Mouse (Mus musculus) gastrocnemius, adult 18-20 months (tissue): ENCODE data around the gene Gm28230. TPM values are rescaled to one million over a fixed set of nuclear protein-coding genes. Genes with fewer than 3 reads are reported as not detected.
A peak's percentile ranks its signal among the peaks of the same experiment; 100 is the strongest.

Experiments used
- DNase-seq: peaks from one replicate; pipeline ENCODE4 v3.0.0; 2021; ENCODE audit warnings: low spot score
- long read RNA-seq, 2 experiments: library from polyadenylated mRNA; stranded (forward); transcript quantifications; one replicate each; pipeline ENCODE4 v2.0.0; 2021
- total RNA-seq, 2 experiments: library from RNA; stranded (reverse); gene quantifications; 2 replicates each; pipeline ENCODE4 v1.2.3; 2021

The Gm28230 gene
- total RNA-seq: under 1 TPM; 0.07 to 0.19 TPM
- long read RNA-seq, experiment 1: 0 reads
- long read RNA-seq, experiment 2, partial matches to known transcripts: 0 of 1 reads
- long read RNA-seq, experiment 2, other reads (novel, unspliced or antisense): 1 of 1 reads

DNA sequence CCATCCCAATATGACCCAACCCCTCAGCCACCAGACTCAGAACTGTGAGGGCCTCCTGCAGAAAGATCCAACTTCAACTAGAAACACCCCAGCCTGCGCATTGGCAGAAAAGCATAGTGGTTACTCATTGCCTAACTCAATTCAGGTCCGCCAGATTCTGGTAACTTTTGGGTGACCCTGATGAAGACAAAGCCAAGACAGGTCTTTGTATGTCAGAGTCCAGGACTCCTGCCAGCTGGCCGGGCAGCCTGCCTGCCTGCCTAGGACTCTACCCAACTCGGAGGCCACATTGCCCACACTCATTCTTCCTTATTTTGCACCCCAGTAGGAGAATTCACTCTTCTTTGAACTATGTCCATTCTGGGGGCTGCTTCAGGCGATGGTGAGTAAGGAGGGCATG is at the start of gene Gm28230:
Gene Gm28230, plus strand, starts transcription at position 178 of the 400 bp plus-strand sequence.
- no peak for DNase-seq

DNA sequence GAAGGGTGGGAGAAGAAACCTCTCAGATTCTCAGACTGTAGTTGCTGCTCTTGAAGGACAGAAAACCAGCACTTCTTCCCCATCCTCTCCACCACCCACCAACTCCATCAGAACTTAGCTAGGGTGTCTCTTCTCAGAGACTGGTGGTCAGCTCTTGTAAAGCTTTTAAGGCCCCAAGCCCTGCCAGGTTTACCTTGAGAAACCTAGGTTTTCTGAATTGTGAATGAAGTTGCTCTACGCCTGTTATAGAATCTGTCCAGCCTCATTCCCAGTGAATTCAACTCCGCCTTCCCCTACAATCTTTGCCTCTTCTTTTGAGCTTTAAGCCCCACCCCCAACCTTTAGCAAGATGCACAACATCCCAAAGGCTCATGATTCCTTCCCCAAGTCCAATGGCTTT is 49.4 kb upstream of the Gm28230 start:
- no peak for DNase-seq

DNA sequence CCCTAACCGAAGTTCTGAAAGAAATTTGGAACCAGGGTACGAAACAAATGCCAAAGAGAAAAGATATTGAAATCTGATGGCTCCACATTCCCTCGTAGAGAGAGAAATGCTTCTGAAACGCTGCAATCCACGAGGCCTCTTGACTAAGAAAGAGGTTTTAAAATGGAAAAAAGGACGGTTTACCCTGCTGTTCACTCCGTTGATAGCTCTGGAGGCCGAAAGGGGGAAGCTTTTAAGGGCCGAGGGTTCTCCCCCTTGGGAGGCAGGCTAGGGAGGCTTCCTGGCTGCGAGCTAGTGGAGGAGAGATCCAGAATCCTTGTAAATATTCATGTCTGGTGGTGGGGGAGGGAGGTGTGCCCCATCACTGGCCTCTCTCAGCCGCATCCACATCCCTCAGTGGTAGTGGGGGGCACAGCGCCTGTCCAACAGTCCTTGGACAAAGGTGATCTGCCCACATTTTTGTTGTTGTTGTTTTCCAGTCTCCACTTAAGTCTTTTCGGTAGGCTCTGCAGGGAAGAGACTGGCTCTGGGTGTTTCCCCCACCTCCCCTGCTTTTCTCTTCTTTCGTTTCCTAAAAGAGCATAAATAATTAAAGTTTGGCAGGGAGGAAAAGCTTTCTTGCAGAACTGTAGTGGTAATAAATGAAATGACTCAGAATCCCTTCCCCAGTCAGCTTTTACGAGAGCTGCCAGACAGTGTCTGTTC is 47.5 kb upstream of the Gm28230 start, which contains the start of gene Hoxd11:
Gene Hoxd11, plus strand, starts transcription at position 667 of the 705 bp plus-strand sequence.
- DNase-seq: no peak

DNA sequence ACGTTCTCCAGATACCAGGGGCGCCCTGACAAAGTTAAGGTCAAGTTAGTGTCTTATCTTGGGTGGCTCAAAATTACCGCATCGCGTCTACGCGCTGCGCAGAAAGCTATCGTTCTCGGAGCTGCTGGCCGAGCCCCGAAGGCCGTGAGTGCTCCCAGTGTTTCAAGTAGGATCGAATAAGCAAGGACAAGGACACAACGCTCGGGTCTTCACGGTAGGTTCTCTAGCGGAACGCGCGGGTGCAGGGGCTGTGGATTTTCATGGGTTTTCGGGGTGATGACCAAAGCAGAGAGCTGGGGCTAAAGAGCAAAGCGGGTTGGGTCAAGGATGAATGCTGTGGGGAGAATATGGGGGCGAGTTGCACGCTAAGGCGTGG is 46.9 kb upstream of the Gm28230 start:
- DNase-seq: no peak

DNA sequence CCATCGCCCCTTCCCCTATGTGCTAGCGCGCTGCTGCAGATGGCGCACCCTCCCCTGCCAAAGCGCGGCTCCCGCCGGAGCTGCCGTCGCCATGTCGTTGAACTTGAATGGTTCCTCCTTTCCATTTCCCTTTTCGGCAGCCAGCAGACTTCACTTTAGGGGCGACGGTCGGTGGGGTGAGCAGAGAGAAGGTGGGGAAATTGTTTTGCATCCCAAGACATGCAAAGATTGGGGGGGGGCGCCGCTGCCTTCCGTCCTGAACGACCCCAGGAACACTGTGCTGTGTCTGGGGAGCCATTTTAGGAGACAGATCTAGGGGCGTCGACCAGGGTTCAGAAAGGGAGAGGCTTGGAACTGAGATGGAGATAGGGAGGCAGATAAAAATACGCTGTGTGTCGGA is 46.5 kb upstream of the Gm28230 start:
- DNase-seq: no peak

DNA sequence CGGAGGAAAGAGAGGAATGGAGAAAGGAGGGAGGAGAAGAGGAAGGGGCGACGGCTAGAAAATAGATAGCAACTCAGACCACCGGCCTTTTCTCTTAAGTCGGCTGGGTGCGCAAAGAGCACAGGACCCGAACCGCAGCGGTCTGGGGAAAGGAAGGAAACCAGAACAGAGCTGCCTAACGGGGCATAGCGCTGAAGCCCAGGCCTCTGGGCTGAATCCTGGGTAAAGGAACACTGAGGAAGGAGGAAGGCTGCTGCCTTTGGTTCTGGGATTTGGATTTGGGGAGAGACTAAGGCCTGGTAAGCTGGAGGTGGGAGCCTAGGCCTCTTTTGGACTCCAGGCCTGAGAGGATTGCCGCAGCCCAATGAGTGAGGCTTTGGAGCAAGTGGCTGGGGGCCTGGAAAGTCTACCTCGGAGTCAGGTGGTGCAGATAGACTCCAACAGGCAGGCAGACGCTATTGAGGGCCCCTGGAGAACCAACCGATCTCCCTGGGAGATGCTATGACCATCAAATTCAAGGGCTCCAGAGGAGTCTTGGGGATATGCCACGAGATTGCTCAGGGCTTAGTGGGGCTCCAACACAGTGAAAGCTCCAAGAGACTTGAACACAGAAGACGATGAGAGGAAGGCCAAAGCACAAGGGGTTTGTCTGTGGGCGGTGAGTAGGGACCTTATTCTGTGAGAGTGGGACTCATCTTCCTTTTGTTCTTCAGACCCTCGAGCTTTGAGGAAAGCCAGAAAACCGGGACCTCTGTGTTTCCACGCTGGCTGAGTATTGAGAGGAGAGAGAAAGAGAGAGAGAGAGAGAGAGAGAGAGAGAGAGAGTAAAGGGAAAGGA is 45.7 kb upstream of the Gm28230 start:
- no peak for DNase-seq

DNA sequence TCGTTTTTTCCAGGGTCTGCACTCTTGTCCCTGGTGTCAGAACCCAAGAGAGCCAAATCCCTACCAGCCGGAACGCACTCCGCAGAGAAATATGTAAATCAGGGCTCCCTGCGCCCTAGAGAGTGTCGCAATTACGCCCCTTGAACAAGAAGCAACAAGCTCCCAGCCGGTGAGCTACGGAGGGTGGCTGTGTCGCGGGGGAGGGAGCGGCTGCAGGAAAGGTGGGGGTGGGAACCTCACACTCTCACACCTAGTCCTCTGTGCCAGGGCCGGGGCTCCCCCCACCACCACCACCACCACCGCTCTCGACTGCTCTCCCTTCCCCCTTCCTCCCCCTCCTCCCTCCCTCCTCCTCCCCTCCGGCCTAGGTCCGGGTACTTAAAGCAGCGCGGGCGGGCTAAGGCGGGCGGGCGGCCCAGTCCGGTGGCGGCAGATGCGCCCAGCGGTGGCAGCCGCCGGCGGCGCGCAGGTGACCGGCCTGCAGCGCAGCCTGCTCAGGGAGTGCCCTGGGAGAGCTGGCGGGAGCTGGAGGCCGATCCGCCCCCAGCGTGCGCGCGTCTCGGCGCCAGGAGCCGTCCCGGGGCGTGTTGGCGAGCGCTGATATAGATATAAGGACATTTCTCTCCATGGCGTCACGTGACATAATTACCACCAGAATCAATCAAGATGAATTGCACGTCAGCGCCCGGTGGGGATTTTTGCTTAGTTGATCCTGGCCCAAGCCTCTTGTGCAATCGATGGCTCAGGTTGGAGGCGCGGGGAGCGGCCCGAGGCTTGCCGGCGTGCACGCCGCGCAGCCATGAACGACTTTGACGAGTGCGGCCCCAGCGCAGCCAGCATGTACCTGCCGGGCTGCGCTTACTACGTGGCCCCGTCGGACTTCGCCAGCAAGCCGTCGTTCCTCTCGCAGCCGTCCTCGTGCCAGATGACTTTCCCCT is 44.7 kb upstream of the Gm28230 start:
- DNase-seq: no peak

DNA sequence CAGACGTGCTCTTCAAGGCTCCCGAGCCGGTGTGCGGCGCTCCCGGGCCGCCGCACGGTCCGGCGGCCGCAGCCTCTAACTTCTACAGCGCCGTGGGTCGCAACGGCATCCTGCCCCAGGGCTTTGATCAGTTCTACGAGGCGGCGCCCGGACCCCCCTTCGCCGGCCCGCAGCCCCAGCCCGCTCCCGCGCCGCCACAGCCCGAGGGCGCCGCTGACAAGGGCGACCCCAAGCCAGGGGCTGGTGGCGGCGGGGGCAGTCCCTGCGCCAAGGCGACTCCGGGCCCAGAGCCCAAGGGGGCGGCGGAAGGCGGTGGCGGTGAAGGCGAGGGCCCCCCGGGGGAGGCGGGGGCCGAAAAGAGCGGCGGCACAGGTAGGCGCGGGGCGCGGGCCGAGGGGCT is 43.7 kb upstream of the Gm28230 start:
- no peak for DNase-seq

DNA sequence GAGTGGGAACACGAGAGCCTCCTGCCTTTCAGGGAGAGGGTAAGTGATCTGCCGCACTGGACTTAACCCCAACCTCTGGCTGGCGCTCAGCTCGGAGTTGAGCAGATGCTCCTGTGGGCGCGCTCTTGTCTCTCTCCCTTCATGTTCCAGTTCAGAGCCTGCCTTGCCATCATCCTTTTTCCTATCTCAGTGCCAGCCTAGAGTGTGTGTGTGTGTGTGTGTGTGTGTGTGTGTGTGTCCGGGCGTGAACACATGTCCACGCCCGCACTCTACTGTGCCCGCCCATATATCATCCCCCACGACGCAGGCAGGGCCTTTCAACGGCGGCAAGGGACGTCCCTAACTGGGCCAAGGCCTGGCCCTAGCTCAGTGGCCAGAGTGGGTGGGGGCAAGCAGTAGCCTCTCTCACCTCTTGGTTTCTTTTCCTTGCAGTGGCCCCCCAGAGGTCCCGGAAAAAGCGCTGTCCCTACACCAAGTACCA is 43.0 kb upstream of the Gm28230 start:
- DNase-seq: no peak

DNA sequence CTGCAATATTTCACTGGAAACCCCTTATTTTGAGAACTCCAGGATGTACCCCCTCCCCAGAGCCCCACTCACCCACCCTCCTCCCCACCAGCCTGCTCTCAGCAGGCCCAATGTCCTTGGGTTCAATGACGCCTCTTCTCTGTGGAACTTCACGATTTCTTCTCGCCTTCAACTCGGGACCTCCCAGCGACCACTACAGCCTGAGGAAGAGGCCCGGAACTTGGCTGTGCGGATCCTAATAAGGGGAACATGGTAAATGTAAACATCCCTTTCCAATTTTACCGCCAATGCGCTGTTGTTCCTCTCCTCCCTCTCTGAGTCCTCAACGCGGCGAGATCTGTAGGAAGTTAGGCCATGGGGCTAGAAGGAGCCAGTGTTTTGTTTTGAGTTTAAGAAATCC is 42.4 kb upstream of the Gm28230 start:
- no peak for DNase-seq

DNA sequence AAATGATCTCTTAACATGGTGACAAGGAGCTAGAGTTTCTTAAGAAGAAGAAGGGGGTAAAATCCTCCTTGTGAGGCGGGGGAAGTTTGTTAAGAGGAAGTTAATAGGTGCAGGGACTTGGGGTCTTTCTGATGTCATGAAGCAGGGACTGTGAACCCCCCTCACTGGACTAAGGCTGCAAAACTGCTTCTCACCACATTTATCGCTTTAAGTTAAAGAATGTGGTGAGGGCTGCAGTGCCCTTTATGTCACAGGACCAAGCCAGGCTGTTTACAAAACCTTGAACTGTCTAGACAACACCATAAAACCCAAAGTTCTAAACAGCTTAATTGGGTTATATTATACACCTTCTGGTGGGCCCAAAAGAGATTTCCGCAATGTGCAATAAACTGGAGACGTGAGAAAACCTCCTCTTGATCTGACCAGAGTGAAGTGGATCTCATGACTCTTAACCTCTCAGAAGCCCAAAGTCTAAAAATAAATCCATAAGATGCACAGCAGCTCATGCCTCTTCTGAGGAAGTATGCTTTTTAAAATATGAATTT is 41.4 kb upstream of the Gm28230 start:
- DNase-seq: no peak

DNA sequence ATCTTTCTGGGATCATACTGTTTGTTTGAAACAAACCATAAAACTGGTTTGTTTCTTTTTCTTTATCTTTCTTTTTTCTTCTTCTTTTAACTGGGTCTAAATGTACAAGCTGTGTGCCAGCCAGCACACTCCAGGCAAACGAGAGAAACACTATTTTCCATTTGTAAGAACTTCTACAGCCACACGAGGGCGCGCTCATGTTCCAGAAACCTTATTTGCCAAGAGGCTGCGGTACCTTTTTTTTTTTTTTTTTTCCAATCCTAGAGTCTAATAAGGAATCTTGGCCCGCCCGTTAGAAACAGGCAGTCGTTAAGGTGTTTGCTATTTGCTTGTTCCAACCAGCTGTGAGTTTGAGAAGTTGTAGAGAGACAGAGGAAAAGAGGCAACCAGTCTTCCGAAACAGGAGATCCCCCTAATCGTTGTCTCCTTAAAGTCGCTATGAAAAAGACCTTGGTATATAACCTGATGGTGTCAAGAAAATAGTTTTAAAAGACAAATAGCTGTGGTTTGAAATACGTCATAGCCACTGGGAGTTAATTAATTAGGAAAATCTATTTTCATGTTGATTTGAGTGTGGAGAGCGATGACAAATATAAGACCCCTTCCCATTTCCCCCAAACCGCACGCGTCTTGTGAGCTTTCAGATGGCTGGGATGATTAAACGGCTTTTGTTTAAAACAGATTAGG is 40.1 kb upstream of the Gm28230 start:
- DNase-seq: peak; percentile 68

DNA sequence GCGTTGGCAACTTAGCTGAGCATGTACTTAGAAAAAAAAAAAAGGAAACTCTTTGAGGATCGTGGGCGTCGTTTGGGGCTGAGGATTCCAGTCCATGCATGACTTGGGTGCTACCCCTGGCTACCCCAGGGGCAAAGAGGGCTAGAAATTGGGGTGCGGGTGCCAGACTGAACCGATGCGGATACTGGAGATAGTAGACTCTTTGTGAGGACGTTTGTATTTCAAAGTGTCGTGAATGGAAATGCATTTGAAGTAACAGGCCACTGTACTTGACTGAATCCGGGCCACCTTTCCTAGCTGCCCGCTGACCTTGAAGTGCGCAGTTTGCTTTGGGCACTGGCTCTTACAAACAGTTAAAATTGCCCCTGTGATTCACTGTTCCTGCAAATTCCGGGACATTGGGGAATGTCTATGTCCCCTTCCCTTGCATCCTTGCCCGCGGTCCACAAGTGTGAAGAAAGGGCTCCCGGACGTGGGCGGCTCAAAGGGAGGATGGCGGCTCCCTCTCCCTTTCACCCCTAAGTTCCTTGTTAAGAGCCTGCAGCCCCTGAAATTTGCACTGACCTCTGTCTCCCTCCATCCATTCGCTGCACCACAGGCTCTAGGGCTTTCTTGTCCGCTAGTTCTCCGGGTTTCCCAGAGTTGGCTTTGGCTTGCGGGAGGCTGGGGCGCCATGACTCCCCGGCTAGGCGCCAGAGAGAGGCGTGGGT is 39.4 kb upstream of the Gm28230 start:
- DNase-seq: no peak

DNA sequence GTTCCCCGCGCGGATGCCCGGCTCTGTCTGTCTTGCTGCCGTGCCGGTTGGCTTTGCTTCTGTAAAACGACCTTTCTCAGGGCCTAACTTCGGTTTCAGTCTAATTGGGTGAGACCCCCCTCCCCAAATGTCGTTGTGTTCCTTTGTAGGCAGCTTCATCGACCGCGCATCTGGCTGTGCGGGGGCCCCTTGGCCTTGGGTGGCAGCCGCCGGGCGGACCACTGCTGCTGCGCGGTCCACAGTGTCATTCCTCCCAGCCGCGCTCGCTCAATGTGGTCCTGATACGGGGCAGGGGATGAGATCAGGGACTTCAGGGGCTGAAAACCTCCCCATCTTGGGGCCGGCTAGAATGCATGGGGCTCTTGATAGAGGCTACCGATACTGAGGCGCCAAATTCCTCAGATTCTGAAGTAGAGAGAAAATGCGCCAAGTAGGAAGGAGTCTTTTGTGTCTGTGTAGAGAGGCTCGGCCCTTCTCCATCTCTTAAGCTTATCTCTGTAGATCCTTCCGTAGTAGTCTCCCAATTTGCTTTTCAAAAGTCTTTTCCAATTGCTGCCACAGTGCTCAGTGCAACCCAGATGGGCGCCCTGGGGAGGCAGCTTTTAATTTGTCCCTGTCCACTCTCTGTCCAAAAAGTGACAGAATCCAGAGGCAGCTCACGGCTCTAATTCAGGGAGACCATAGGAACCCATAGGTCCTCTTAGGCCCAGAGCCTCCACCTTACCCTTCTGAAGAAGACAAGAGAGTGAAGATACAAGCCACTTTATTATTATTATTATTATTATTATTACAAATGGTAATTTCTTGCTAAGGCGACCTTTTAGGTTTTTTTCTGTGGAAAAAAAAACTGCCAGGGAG is 38.6 kb upstream of the Gm28230 start:
- no peak for DNase-seq

DNA sequence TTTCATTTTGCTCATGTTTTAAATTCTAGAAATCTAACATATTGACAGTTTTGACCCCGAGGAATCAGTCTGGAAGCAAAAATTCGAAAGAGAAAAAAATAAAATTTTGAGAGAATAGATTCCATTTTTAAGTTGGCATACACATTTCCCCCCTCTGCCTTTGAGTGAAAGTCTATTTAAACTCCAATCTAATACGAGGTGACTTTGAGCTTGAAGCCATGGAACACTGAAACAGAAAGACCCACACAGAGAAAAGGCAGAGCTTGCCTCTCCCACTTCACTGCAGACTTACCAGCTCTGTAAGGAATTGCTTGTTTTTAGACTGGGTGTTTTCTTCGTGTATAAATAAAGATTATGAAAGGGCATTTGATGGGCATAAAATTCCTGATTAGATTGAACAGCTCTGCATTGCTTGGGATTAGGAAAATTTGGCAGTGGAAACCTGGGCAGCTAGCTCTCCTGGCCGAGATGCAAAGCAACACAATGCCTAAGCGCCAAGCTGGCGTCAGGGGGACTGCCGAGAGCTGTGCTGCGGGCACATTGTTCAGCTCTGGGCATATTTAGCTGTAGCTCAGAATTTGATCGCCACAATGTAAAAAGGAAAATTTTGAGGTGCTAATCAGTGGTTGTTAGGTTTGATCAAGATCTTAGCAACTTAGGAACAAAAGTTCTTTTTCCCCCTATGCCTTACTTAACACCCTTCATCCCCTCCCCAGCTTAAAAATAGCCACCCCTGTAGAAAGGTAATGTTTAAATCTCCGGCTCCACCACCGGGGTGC is 37.5 kb upstream of the Gm28230 start:
- no peak for DNase-seq

DNA sequence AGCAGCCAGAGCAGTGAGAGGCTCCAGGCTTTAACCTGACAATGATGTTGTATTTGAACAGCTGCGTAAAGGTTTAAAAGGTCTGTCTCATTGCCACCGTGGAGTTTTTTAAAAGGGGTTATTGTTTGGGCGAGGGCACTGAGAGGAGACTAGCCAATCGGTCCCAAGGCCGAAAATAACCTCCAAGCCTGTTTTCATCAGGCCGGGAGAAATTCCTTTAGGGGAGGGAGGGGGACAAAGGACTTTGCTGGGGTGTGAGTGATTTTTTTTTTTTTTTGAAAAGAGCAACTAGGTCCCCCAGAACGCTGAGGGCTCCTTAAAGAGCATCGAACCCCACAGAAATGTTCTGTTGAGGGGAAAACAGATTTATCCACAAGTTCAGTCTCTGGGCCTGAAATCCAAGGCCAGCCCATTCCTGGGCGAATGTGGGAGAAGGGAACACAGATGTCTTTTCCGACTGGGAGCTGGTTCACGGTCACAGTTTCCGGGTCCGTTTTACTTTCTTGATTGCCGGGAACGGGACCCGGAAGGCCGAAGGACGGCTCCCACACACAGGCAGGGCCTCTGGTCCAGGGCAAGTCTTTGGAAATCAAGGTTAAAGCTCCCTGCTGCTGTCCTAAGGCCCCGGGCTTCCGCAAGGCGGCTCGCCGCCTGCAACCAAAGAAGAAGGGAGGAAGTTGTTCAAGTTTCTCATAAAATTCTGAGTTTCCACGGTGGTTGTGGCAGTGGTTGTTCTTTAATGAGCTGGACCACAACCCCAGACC is 36.8 kb upstream of the Gm28230 start:
- no peak for DNase-seq

DNA sequence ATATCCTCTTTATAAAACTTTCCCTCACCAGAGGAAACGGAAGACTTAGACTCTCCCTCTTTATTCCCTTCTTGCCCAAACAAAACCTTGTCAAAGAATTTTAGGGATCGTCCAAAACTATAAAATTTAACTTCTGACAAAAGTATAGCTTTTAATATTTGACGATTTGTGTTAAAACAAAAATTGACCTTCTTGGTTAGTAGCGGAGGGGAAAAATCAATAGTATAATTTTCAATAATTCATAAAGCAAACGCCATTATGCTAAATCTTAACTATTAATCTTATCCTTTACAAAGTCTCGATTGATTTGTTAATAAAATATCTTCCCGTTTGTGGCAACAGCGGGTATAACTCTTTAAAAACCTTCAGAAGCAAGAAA is 36.2 kb upstream of the Gm28230 start:
- DNase-seq: no peak
